Mouse (Mus musculus): ENCODE results near the gene Hrc. TPM values are rescaled to one million over a fixed set of nuclear protein-coding genes. Genes with fewer than 3 reads are reported as not detected.

Hrc gene
- polyA plus RNA-seq (2021; fragmentation: Nextera tagmentation), result 0.05 and 0.11 TPM in 2 replicates
- long read RNA-seq, experiment 1, result 0 reads
- long read RNA-seq, experiment 2, result 0 reads

DNA sequence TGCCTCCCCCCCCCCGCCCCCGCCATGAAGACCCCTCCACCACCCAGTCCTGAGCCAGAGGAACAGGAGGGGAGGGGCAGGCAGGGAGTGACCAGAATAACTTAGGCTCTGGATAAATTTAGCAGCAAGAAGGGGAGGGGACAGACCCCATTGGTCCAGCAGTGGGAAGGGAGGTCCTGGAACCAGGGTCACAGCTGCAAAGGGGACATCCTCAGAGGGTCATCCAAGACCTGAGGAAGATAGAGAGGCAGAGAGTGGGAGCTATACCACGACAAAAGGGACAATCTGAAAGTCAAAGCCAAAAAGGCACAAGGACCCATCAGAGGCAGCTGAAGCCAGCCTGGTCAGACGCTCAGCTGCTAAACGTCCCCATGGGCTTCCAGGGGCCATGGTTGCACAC, at the start of gene Hrc:
TSS of gene Hrc (plus strand) at position 235 of the 400 bp plus-strand sequence.

DNA sequence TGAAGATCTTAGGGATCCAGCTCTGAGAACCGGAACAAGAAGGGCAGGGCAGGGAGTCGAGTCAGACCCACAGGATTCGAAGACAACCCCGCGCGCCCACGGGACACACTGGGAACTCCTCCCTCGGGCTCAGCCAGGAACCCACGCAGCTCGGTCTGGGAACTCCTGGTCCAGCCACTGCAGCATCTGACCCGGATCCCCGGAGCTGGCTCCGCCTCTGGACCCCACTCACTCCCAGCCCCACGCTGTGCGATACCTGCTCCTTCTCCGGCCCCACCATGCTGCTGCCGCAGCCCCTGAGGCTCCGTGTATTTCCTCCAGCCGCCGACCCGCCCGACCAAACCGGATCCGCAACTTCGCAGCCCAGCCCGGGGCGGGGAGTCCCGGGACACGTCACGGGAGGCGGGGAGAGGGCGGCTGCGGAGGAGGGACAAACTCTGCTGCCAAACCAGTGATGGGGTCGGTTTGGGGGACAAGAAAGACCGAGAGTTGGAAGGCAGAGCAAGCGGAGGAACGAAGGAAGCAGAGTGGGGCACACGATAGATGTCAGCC, 1.6 kb upstream of the Hrc start, which contains the start of gene Trpm4:
TSS of gene Trpm4 (minus strand) at position 350 of the 552 bp plus-strand sequence.

DNA sequence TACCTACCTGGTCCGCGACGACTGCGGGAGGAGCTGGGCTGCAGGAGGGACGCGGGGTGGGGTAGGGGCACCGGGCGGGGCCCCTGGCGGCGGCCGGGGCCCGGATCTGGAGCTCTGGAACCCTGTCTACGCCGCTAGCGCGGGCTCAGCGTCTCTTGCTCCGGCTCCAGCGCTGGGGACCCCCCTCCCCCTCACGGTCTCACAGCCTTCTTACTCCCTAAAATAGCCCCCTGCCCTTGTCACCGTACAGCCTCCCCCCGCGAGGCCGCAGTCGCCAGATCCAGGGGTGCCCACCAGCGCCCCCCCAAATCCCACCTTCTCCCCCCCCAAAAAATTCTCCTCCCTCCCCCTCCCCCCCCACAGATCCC, 31.5 kb downstream of the Hrc start, which contains the start of gene Ppfia3:
TSS of gene Ppfia3 (minus strand) at position 368 of the 368 bp plus-strand sequence.

DNA sequence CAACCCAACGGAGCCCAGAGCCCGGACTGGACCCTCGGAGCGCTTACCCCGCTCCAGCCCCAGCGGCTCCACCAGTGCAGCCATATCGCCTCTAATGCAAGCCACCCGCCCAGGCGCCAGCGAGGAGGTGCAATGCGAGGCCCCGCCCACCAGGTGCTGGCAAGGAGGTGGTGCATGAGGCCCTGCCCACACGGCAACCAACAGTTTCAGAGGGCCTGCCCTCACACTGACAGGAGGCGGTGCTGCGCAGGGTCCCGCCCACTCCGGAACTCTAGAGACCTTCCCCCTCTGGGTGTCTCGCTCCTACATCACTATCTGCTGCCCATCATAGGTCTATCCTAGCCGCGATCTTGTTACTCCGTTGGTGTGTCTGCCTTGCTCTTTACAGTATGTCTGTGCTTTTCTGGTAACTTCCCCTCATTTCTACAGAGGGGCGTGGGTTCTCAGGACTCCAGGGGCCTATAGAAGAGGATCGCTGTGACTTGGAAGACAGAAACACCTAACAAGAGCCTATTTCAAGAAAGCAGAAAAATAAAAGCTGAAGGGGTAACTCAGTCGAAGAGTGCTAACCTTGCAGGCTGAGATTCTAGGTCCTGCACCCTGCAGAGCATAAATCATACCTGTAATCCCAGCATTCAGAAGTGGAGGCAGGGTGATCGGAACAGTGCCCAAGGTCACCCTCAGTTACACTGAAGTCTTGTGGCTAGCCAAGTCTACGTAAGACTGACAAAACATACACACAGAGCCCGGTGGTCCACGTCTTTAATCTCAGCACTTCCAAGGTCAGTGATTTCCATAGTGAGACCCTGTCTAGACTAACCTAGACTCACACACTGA, 35.6 kb downstream of the Hrc start, which contains the start of gene Lin7b:
TSS of gene Lin7b (minus strand) at position 109 of the 837 bp plus-strand sequence.

Other genes starting within 250 kb of the Hrc start
- 9.5 and 14.4 TPM in 2 replicates for gene Rcn3, start 243.1 kb upstream of the Hrc start, polyA plus RNA-seq (2021; fragmentation: Nextera tagmentation)
- 26.0 and 28.5 TPM in 2 replicates for gene Fcgrt, start 231.4 kb upstream of the Hrc start, polyA plus RNA-seq (2021; fragmentation: Nextera tagmentation)
- 1,227 and 1,374 TPM in 2 replicates for gene Rps11, start 210.9 kb upstream of the Hrc start, polyA plus RNA-seq (2021; fragmentation: Nextera tagmentation)
- gene Rpl13a, start 206.5 kb upstream of the Hrc start, polyA plus RNA-seq (2021; fragmentation: Nextera tagmentation), result 2,046 and 2,172 TPM in 2 replicates
- 0.14 TPM in 1 of 2 replicates, not detected in the other for gene Gm45713, start 199.1 kb upstream of the Hrc start, polyA plus RNA-seq (2021; fragmentation: Nextera tagmentation)
- 0.70 and 0.99 TPM in 2 replicates for gene Flt3l, start 198.9 kb upstream of the Hrc start, polyA plus RNA-seq (2021; fragmentation: Nextera tagmentation)
- gene Pih1d1, start 181.0 kb upstream of the Hrc start, polyA plus RNA-seq (2021; fragmentation: Nextera tagmentation), result 37.8 and 48.3 TPM in 2 replicates
- gene Aldh16a1, start 180.7 kb upstream of the Hrc start, polyA plus RNA-seq (2021; fragmentation: Nextera tagmentation), result 4.8 TPM in 2 replicates
- gene Slc17a7, start 171.3 kb upstream of the Hrc start, polyA plus RNA-seq (2021; fragmentation: Nextera tagmentation), result 45.6 and 104 TPM in 2 replicates
- 0.05 TPM in 1 of 2 replicates, not detected in the other for gene Gfy, start 155.7 kb upstream of the Hrc start, polyA plus RNA-seq (2021; fragmentation: Nextera tagmentation)
- not detected in 2 replicates for gene Pth2, start 154.3 kb upstream of the Hrc start, polyA plus RNA-seq (2021; fragmentation: Nextera tagmentation)
- gene Ccdc155, start 130.4 kb upstream of the Hrc start, polyA plus RNA-seq (2021; fragmentation: Nextera tagmentation), result 3.6 and 4.4 TPM in 2 replicates
- 41.8 and 55.2 TPM in 2 replicates for gene Dkkl1, start 123.1 kb upstream of the Hrc start, polyA plus RNA-seq (2021; fragmentation: Nextera tagmentation)
- gene Tead2, start 119.5 kb upstream of the Hrc start, polyA plus RNA-seq (2021; fragmentation: Nextera tagmentation), result 0.40 and 2.1 TPM in 2 replicates
- gene Cd37, start 96.2 kb upstream of the Hrc start, polyA plus RNA-seq (2021; fragmentation: Nextera tagmentation), result 9.9 and 10.6 TPM in 2 replicates
- 1.1 and 1.6 TPM in 2 replicates for gene Slc6a16, start 94.2 kb upstream of the Hrc start, polyA plus RNA-seq (2021; fragmentation: Nextera tagmentation)
- gene Slc6a21, start 57.8 kb upstream of the Hrc start, polyA plus RNA-seq (2021; fragmentation: Nextera tagmentation), result not detected in 2 replicates
- gene Trpm4, start 1.5 kb upstream of the Hrc start, polyA plus RNA-seq (2021; fragmentation: Nextera tagmentation), result 9.2 and 15.2 TPM in 2 replicates
- 11.0 and 32.9 TPM in 2 replicates for gene Ppfia3, start 31.7 kb downstream of the Hrc start, polyA plus RNA-seq (2021; fragmentation: Nextera tagmentation)
- 270 and 272 TPM in 2 replicates for gene Lin7b, start 35.3 kb downstream of the Hrc start, polyA plus RNA-seq (2021; fragmentation: Nextera tagmentation)
- gene Snrnp70, start 60.5 kb downstream of the Hrc start, polyA plus RNA-seq (2021; fragmentation: Nextera tagmentation), result 34.4 and 37.7 TPM in 2 replicates
- gene Kcna7, start 70.4 kb downstream of the Hrc start, polyA plus RNA-seq (2021; fragmentation: Nextera tagmentation), result not detected in 2 replicates
- 0.10 TPM in 1 of 2 replicates, not detected in the other for gene Ntf5, start 78.4 kb downstream of the Hrc start, polyA plus RNA-seq (2021; fragmentation: Nextera tagmentation)
- 0.19 TPM in 1 of 2 replicates, not detected in the other for gene Lhb, start 85.5 kb downstream of the Hrc start, polyA plus RNA-seq (2021; fragmentation: Nextera tagmentation)
- 8.9 and 9.1 TPM in 2 replicates for gene Gys1, start 99.6 kb downstream of the Hrc start, polyA plus RNA-seq (2021; fragmentation: Nextera tagmentation)
- gene Ruvbl2, start 102.8 kb downstream of the Hrc start, polyA plus RNA-seq (2021; fragmentation: Nextera tagmentation), result 34.4 and 45.9 TPM in 2 replicates
- 1,322 and 1,591 TPM in 2 replicates for gene Ftl1, start 124.6 kb downstream of the Hrc start, polyA plus RNA-seq (2021; fragmentation: Nextera tagmentation)
- 94.9 and 121 TPM in 2 replicates for gene Bax, start 131.6 kb downstream of the Hrc start, polyA plus RNA-seq (2021; fragmentation: Nextera tagmentation)
- gene Tulp2, start 146.6 kb downstream of the Hrc start, polyA plus RNA-seq (2021; fragmentation: Nextera tagmentation), result 0.08 and 0.17 TPM in 2 replicates
- not detected in 2 replicates for gene Gm45808, start 151.5 kb downstream of the Hrc start, polyA plus RNA-seq (2021; fragmentation: Nextera tagmentation)
- 3.8 TPM in 2 replicates for gene Dhdh, start 153.5 kb downstream of the Hrc start, polyA plus RNA-seq (2021; fragmentation: Nextera tagmentation)
- gene Nucb1, start 175.1 kb downstream of the Hrc start, polyA plus RNA-seq (2021; fragmentation: Nextera tagmentation), result 48.4 and 64.7 TPM in 2 replicates
- gene Ppp1r15a, start 191.0 kb downstream of the Hrc start, polyA plus RNA-seq (2021; fragmentation: Nextera tagmentation), result 18.3 and 18.8 TPM in 2 replicates
- 3.8 and 7.2 TPM in 2 replicates for gene Plekha4, start 191.0 kb downstream of the Hrc start, polyA plus RNA-seq (2021; fragmentation: Nextera tagmentation)
- gene Hsd17b14, start 219.6 kb downstream of the Hrc start, polyA plus RNA-seq (2021; fragmentation: Nextera tagmentation), result 0.36 and 0.38 TPM in 2 replicates
- gene Bcat2, start 234.9 kb downstream of the Hrc start, polyA plus RNA-seq (2021; fragmentation: Nextera tagmentation), result 6.9 and 8.4 TPM in 2 replicates